Mouse (Mus musculus): ENCODE measurements around the gene Frk. TPM values are rescaled to one million over a fixed set of nuclear protein-coding genes. Genes with fewer than 3 reads are reported as not detected.

Frk gene
- total and polyA plus RNA-seq, 3 experiments = not detected

DNA sequence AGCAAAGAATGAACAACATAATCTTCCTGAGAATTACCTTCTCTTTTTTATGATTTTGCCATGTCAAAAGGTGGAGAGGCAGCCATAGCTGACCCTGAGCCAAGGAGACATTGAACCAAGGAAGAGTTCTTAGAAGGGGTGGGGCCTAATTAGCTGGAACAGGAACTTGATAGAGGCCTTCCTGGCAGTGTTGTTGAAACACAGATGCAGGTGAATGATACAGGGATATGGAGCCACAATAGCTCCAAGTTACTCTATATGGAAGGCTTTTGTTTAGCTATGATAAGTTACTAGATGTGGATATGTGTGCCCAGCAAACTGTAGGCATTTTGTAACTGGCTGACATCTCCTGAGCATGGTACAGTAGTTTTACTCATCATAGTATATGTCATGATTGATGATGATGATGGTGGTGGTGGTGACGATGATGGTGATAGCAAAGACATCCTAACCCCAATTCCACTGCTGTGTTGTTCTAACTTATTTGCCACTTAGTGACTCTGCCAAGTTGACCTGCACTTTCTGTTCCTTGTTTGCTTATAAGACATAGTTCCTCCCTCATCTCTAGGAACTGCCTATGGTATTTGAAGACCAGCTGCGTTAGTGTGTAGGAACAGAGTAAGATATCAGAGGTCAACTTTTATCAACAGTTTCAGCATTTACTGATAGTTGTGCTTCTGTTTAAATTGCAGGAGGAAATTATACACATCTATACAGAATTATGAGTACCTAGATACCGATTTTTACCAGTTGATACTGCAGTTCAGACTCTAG is 58.7 kb downstream of the Frk start:
- TF ChIP-seq GATA2 (IDR thresholded peaks at IDR 0.05; ENCODE audit: borderline replicate concordance, low read depth, low read length) = no peak
- TF ChIP-seq GATA1 (IDR thresholded peaks at IDR 0.05; ENCODE audit: borderline replicate concordance, low read length) = no peak
- no peak for TF ChIP-seq CTCF (IDR thresholded peaks at IDR 0.05; ENCODE audit: low read depth, low read length)
- no peak for TF ChIP-seq TAL1 (conservative IDR thresholded peaks at IDR 0.05; ENCODE audit: low read depth, low read length)
- TF ChIP-seq POLR2AphosphoS5 (IDR thresholded peaks at IDR 0.05; ENCODE audit: insufficient replicate concordance, low read depth, low read length) = no peak
- DNase-seq (ENCODE audit: low spot score) (no peak), ATAC-seq (ENCODE audit: extremely low read depth, insufficient number of reproducible peaks, low FRiP score, poor library complexity, severe bottlenecking) (no peak)
- Histone ChIP-seq H3K36me3 (replicated peaks) (no peaks in the 10 kb centered on the region), H3K4me1 (ENCODE audit: insufficient read depth, low read depth, low read length) (no peaks in the 10 kb centered on the region), H3K9me3 (replicated peaks) (no peaks in the 10 kb centered on the region), H3K27me3 (ENCODE audit: insufficient read depth, low read length) (no peaks in the 10 kb centered on the region), H3K4me3 (ENCODE audit: low read depth, low read length) (no peak overlapping the region)

DNA sequence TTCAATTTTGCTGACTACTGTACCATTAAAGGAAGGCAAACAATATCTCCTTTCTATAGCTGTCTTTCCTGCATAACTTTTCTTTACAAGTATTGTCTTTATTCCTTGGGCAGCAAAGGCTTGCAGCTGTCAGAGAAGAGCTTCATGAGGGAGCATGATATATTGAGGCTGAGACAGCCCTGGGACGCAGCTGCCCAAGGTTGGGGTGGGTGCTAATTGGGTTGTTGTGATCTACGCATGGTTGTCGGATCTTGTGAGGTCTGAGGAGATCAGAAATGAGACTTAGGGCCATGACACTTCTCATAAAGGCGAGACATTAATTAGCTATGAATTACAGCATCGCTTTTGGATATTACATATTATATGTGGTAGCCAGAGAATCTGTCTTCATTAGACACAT is 67.4 kb downstream of the Frk start:
- Histone ChIP-seq H3K4me1 (ENCODE audit: insufficient read depth, low read depth, low read length) (no peaks in the 10 kb centered on the region), H3K9me3 (replicated peaks) (no peaks in the 10 kb centered on the region), H3K27me3 (ENCODE audit: insufficient read depth, low read length) (no peaks in the 10 kb centered on the region), H3K4me3 (ENCODE audit: low read depth, low read length) (no peak overlapping the region), H3K36me3 (replicated peaks) (no peaks in the 10 kb centered on the region)
- ATAC-seq (ENCODE audit: extremely low read depth, insufficient number of reproducible peaks, low FRiP score, poor library complexity, severe bottlenecking) (no peak), DNase-seq (ENCODE audit: low spot score) (no peak)
- TF ChIP-seq GATA2 (IDR thresholded peaks at IDR 0.05; ENCODE audit: borderline replicate concordance, low read depth, low read length) (no peak), POLR2AphosphoS5 (IDR thresholded peaks at IDR 0.05; ENCODE audit: insufficient replicate concordance, low read depth, low read length) (no peak), CTCF (IDR thresholded peaks at IDR 0.05; ENCODE audit: low read depth, low read length) (no peak), TAL1 (conservative IDR thresholded peaks at IDR 0.05; ENCODE audit: low read depth, low read length) (no peak), GATA1 (IDR thresholded peaks at IDR 0.05; ENCODE audit: borderline replicate concordance, low read length) (no peak)

DNA sequence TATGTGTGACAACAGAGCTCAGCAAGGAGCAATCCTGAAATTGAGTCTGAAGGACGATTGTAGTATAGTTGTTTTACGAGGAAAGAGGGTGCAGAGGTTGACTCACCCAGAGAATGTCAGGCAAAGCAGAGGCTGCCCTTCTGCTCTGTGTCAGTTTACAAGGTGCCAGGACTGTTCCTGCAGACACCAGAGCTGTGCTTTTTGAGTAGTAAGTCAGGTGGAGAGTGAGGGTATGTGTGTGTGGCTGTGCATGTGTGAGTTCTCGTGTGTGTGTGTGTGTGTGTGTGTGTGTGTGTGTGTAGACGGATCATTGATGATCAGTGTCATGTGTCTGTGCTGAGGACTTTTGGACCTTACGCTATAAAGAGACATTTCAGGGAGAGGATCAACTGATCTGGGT is 68.4 kb downstream of the Frk start:
- no peak for TF ChIP-seq POLR2AphosphoS5 (IDR thresholded peaks at IDR 0.05; ENCODE audit: insufficient replicate concordance, low read depth, low read length)
- TF ChIP-seq TAL1 (conservative IDR thresholded peaks at IDR 0.05; ENCODE audit: low read depth, low read length) = no peak
- no peak for TF ChIP-seq GATA1 (IDR thresholded peaks at IDR 0.05; ENCODE audit: borderline replicate concordance, low read length)
- no peak for TF ChIP-seq CTCF (IDR thresholded peaks at IDR 0.05; ENCODE audit: low read depth, low read length)
- no peak for TF ChIP-seq GATA2 (IDR thresholded peaks at IDR 0.05; ENCODE audit: borderline replicate concordance, low read depth, low read length)
- no peak for DNase-seq (ENCODE audit: low spot score)
- H3K27me3 ChIP-seq (ENCODE audit: insufficient read depth, low read length) = no peaks in the 10 kb centered on the region
- H3K36me3 ChIP-seq (replicated peaks) = no peaks in the 10 kb centered on the region
- H3K9me3 ChIP-seq (replicated peaks) = no peaks in the 10 kb centered on the region
- H3K4me3 ChIP-seq (ENCODE audit: low read depth, low read length) = no peak overlapping the region
- H3K4me1 ChIP-seq (ENCODE audit: insufficient read depth, low read depth, low read length) = no peaks in the 10 kb centered on the region
- ATAC-seq (ENCODE audit: extremely low read depth, insufficient number of reproducible peaks, low FRiP score, poor library complexity, severe bottlenecking) = no peak

DNA sequence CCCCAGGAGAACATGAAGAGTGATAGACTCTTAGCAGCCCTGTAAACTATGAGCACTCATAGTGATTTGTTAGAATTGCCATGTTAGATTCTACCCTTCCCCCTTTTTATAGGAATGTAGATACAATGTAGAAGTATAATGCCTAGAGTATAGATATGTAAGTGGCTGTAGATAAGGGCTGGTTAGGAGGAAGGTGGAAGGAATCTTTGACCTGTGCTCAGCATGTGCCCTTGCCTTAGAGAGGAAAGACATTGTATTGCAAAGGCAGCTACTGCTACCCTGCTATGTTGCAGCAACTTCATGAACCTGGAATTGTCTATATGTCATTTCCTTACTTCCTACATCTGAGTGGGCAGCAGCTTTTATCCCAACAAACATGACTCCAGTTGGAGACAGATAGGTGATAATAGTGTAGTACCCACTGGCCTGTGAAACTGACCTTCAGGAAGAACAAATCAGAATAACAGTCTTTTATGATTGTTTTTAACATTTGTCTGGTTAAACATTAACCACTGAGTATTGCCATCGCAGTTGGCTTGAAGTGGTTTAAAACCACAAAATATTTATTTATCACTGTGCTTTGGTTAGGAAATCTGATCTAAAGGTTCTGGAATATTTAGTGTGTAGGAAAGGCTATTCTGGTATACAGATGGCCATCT is 80.4 kb downstream of the Frk start:
- TF ChIP-seq GATA2 (IDR thresholded peaks at IDR 0.05; ENCODE audit: borderline replicate concordance, low read depth, low read length) (no peak), TAL1 (conservative IDR thresholded peaks at IDR 0.05; ENCODE audit: low read depth, low read length) (no peak), CTCF (IDR thresholded peaks at IDR 0.05; ENCODE audit: low read depth, low read length) (no peak), POLR2AphosphoS5 (IDR thresholded peaks at IDR 0.05; ENCODE audit: insufficient replicate concordance, low read depth, low read length) (no peak), GATA1 (IDR thresholded peaks at IDR 0.05; ENCODE audit: borderline replicate concordance, low read length) (no peak)
- H3K36me3 ChIP-seq (replicated peaks) = no peaks in the 10 kb centered on the region
- no peaks in the 10 kb centered on the region for H3K27me3 ChIP-seq (ENCODE audit: insufficient read depth, low read length)
- no peaks in the 10 kb centered on the region for H3K9me3 ChIP-seq (replicated peaks)
- no peak for ATAC-seq (ENCODE audit: extremely low read depth, insufficient number of reproducible peaks, low FRiP score, poor library complexity, severe bottlenecking)
- H3K4me1 ChIP-seq (ENCODE audit: insufficient read depth, low read depth, low read length) = no peaks in the 10 kb centered on the region
- no peak for DNase-seq (ENCODE audit: low spot score)
- H3K4me3 ChIP-seq (ENCODE audit: low read depth, low read length) = no peak overlapping the region

DNA sequence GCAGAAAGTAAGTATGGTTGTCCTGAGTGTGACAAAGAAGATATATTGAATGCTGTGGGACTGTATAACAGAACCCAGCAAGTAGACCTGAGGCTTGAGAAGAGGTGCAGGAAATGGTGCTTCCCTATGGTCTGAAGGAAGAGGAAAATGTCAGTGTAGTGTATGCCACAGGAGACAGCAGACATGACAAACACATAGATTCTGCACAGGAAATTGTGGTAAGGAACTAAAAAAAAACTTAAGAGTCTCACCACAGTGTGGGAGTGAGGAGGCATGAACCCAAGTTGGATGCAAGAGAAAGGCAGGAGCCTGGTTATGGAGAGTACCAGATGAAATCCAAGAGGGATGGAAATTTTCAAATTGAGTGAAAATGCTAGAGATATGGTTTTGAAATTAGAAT is 132.3 kb downstream of the Frk start:
- TF ChIP-seq POLR2AphosphoS5 (IDR thresholded peaks at IDR 0.05; ENCODE audit: insufficient replicate concordance, low read depth, low read length) (no peak), GATA1 (IDR thresholded peaks at IDR 0.05; ENCODE audit: borderline replicate concordance, low read length) (no peak), CTCF (IDR thresholded peaks at IDR 0.05; ENCODE audit: low read depth, low read length) (no peak), TAL1 (conservative IDR thresholded peaks at IDR 0.05; ENCODE audit: low read depth, low read length) (no peak), GATA2 (IDR thresholded peaks at IDR 0.05; ENCODE audit: borderline replicate concordance, low read depth, low read length) (no peak)
- DNase-seq (ENCODE audit: low spot score) (no peak), ATAC-seq (ENCODE audit: extremely low read depth, insufficient number of reproducible peaks, low FRiP score, poor library complexity, severe bottlenecking) (no peak)
- H3K9me3 ChIP-seq (replicated peaks) = no peaks in the 10 kb centered on the region
- H3K4me3 ChIP-seq (ENCODE audit: low read depth, low read length) = no peak overlapping the region
- H3K27me3 ChIP-seq (ENCODE audit: insufficient read depth, low read length) = no peaks in the 10 kb centered on the region
- H3K4me1 ChIP-seq (ENCODE audit: insufficient read depth, low read depth, low read length) = no peaks in the 10 kb centered on the region
- H3K36me3 ChIP-seq (replicated peaks) = no peaks in the 10 kb centered on the region

DNA sequence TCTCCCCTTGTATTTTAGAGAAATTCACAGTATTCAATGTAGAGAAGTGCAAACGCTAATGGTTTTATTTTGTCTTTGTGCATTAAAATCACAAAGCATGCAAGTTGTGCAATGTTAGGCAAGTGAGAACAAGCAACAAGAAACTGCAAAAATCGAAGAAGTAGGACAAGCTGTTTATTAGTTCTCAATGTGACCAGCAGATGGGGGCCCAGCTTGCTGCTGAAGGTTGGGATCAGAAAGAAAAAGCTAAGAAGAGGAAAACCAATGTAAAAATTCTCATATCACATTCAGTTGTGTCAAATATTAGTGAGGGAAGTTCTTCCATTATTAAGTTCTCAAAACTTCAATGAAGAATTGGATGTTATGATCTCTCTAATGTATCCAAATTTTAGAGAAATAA is 134.0 kb downstream of the Frk start:
- ATAC-seq (ENCODE audit: extremely low read depth, insufficient number of reproducible peaks, low FRiP score, poor library complexity, severe bottlenecking) (no peak), DNase-seq (ENCODE audit: low spot score) (no peak)
- no peak for TF ChIP-seq CTCF (IDR thresholded peaks at IDR 0.05; ENCODE audit: low read depth, low read length)
- no peak for TF ChIP-seq POLR2AphosphoS5 (IDR thresholded peaks at IDR 0.05; ENCODE audit: insufficient replicate concordance, low read depth, low read length)
- no peak for TF ChIP-seq TAL1 (conservative IDR thresholded peaks at IDR 0.05; ENCODE audit: low read depth, low read length)
- no peak for TF ChIP-seq GATA1 (IDR thresholded peaks at IDR 0.05; ENCODE audit: borderline replicate concordance, low read length)
- TF ChIP-seq GATA2 (IDR thresholded peaks at IDR 0.05; ENCODE audit: borderline replicate concordance, low read depth, low read length) = no peak
- H3K27me3 ChIP-seq (ENCODE audit: insufficient read depth, low read length) = no peaks in the 10 kb centered on the region
- H3K9me3 ChIP-seq (replicated peaks) = no peaks in the 10 kb centered on the region
- no peak overlapping the region for H3K4me3 ChIP-seq (ENCODE audit: low read depth, low read length)
- no peaks in the 10 kb centered on the region for H3K4me1 ChIP-seq (ENCODE audit: insufficient read depth, low read depth, low read length)
- H3K36me3 ChIP-seq (replicated peaks) = no peaks in the 10 kb centered on the region

Measured in G1E (cell line).